Mouse (Mus musculus) myocyte (in vitro differentiated cells): ENCODE measurements around the gene Bex2. TPM values are rescaled to one million over a fixed set of nuclear protein-coding genes. Genes with fewer than 3 reads are reported as not detected.
"Not testable (repeated sequence)": the region's sequence is repeated elsewhere in the genome, so short reads cannot be mapped to it uniquely, and the experiment has no call there.

ENCODE experiments used
- H3K27me3 ChIP-seq: one replicate; pipeline ENCODE4 v1.6.1; 2011; ENCODE audit not compliant: control insufficient read depth, insufficient read depth, insufficient read length
- H3K36me3 ChIP-seq: one replicate; pipeline ENCODE4 v1.6.1; 2011; ENCODE audit not compliant: control insufficient read depth, insufficient read depth
- H3K4me2 ChIP-seq: one replicate; pipeline ENCODE4 v1.6.1; 2011; ENCODE audit warnings: low read depth, control low read depth
- H3K4me3 ChIP-seq: one replicate; pipeline ENCODE4 v1.5.1; 2011; ENCODE audit warnings: mild to moderate bottlenecking, control low read depth, moderate library complexity
- H3K79me2 ChIP-seq: one replicate; pipeline ENCODE4 v1.6.1; 2011; ENCODE audit not compliant: control insufficient read depth, insufficient read depth
- H3ac ChIP-seq: one replicate; pipeline ENCODE4 v1.6.1; 2011; ENCODE audit not compliant: control insufficient read depth, insufficient read length
- CEBPB ChIP-seq: IDR thresholded peaks from 2 replicates; pipeline ENCODE4 v1.6.1; 2011; ENCODE audit warnings: mild to moderate bottlenecking, moderate library complexity; ENCODE audit not compliant: poor library complexity, insufficient read depth, severe bottlenecking
- E2F4 ChIP-seq: IDR thresholded peaks from one replicate; pipeline ENCODE4 v1.6.1; 2011; ENCODE audit warnings: mild to moderate bottlenecking, control low read depth, moderate library complexity; ENCODE audit not compliant: insufficient read depth
- MAX ChIP-seq: IDR thresholded peaks from one replicate; pipeline ENCODE4 v1.6.1; 2011; ENCODE audit warnings: low read depth, mild to moderate bottlenecking, control low read depth
- MYOD1 ChIP-seq, 3 experiments: IDR thresholded peaks; one replicate each; pipeline ENCODE4 v1.6.1; 2011; ENCODE audit warnings: control low read depth in 2 of 3, low read depth in 2 of 3, mild to moderate bottlenecking in 2 of 3, moderate library complexity in 1 of 3; ENCODE audit not compliant: insufficient read length in 2 of 3, control insufficient read depth in 1 of 3
- MYOG ChIP-seq, 3 experiments: IDR thresholded peaks; one replicate each; pipeline ENCODE4 v1.6.1; 2011; ENCODE audit warnings: control low read depth in 2 of 3, low read depth in 2 of 3, mild to moderate bottlenecking in 2 of 3; ENCODE audit not compliant: insufficient read length in 2 of 3, control insufficient read depth in 1 of 3, insufficient read depth in 1 of 3
- POLR2A ChIP-seq: IDR thresholded peaks from one replicate; pipeline ENCODE4 v1.6.1; 2011; ENCODE audit warnings: low read depth, mild to moderate bottlenecking, control low read depth, moderate library complexity; ENCODE audit not compliant: insufficient read length
- POLR2AphosphoS2 ChIP-seq: IDR thresholded peaks from one replicate; pipeline ENCODE4 v1.6.1; 2011; ENCODE audit warnings: low read depth, control low read depth; ENCODE audit not compliant: insufficient read length
- REST ChIP-seq: IDR thresholded peaks from one replicate; pipeline ENCODE4 v1.6.1; 2011; ENCODE audit warnings: mild to moderate bottlenecking, control low read depth, moderate library complexity; ENCODE audit not compliant: insufficient read depth, insufficient read length
- SRF ChIP-seq: IDR thresholded peaks from one replicate; pipeline ENCODE4 v1.6.1; 2011; ENCODE audit warnings: low read depth; ENCODE audit not compliant: control insufficient read depth, insufficient read length
- TCF12 ChIP-seq: IDR thresholded peaks from one replicate; pipeline ENCODE4 v1.6.1; 2011; ENCODE audit warnings: mild to moderate bottlenecking, control low read depth; ENCODE audit not compliant: poor library complexity, insufficient read depth, severe bottlenecking
- TCF3 ChIP-seq: IDR thresholded peaks from one replicate; pipeline ENCODE4 v1.6.1; 2011; ENCODE audit warnings: low read depth, control low read depth; ENCODE audit not compliant: insufficient read length
- USF1 ChIP-seq: IDR thresholded peaks from one replicate; pipeline ENCODE4 v1.6.1; 2011; ENCODE audit warnings: low read depth, mild to moderate bottlenecking, control low read depth, moderate library complexity
- polyA plus RNA-seq: library from polyadenylated mRNA; unstranded; fragments of >200 nt; fragmentation: generic; extraction: Trizol; gene quantifications from one replicate; pipeline ENCODE4 v1.2.1, GENCODE M21; 2012; ENCODE audit warnings: missing spikeins

The Bex2 gene
- polyA plus RNA-seq, 1 experiment, result 2.9 TPM

GRCm38 (mm10) chrX:136104046-136104723 lies 36.1 kb upstream of the Bex2 start:
- no peaks in the 10 kb centered on the region for H3K79me2 ChIP-seq
- TF ChIP-seq USF1 (no peak), MYOD1 (IDR thresholded peaks at IDR 0.05; ENCODE audit: control insufficient read depth in 1 of 3, insufficient read length in 2 of 3, low read depth in 2 of 3) (no peak), CEBPB (no peak), MYOG (IDR thresholded peaks at IDR 0.05; ENCODE audit: control insufficient read depth in 1 of 3, insufficient read depth in 1 of 3, insufficient read length in 2 of 3, low read depth in 2 of 3) (no peak), E2F4 (no peak), TCF12 (no peak), TCF3 (no peak)
- H3K4me2 ChIP-seq, result no peak overlapping the region
- no peaks in the 10 kb centered on the region for H3K36me3 ChIP-seq
- no peak overlapping the region for H3ac ChIP-seq
- peaks cover under 1% of the 10 kb centered on the region for H3K27me3 ChIP-seq
- H3K4me3 ChIP-seq, result no peak overlapping the region

- Histone ChIP-seq H3K36me3 (no peaks in the 10 kb centered on the region), H3ac (no peak overlapping the region), H3K4me3 (no peak overlapping the region), H3K79me2 (no peaks in the 10 kb centered on the region), H3K27me3 (no peaks in the 10 kb centered on the region), H3K4me2 (no peak overlapping the region)
- TF ChIP-seq E2F4 (no peak), CEBPB (no peak), POLR2A (no peak), REST (no peak), USF1 (no peak), TCF3 (no peak), SRF (no peak), POLR2AphosphoS2 (no peak), MYOG (IDR thresholded peaks at IDR 0.05; ENCODE audit: control insufficient read depth in 1 of 3, insufficient read depth in 1 of 3, insufficient read length in 2 of 3, low read depth in 2 of 3) (no peak), TCF12 (no peak), MYOD1 (IDR thresholded peaks at IDR 0.05; ENCODE audit: control insufficient read depth in 1 of 3, insufficient read length in 2 of 3, low read depth in 2 of 3) (no peak), MAX (no peak)
Observed at GRCm38 (mm10) chrX:136094421-136094820, 26.4 kb upstream of the Bex2 start.

DNA sequence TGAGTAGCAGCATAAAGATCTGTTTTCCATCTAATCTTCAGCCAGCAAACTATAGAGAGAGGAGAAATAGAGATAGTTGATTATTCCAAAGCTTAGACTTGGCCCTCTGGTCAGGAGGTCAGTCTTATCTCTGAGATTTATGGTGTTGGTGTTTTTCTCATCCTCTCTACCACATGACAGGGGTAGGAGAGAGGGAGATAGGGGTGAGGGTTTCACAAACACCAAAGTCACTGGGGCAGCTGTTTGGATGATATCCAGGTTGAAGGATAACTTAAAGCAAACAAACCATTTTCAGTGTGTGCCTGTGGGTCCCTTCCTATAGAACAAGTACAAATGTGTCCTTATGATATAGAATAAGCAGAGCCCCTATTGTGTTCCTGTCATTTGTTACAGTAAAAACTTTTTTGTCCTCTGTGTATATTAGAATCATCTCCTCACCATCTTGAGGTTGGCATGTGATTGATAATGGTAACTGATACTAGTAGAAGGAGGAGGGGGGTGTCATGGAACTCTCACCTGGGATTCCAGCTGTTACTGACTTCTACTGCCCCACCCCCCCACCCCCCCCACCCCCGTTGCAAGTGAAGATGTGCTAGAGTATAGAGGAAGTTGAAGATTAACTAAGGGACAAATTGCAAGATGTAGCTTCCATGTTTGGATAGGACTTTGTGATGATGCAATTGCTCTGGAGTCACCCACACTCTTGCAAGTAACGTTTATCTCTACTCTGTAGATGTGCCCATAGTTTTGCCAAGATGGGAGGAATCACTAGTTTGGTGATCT lies 24.7 kb upstream of the Bex2 start:
- Histone ChIP-seq H3K4me2 (no peak overlapping the region), H3K4me3 (no peak overlapping the region), H3K27me3 (no peaks in the 10 kb centered on the region), H3ac (no peak overlapping the region), H3K79me2 (no peaks in the 10 kb centered on the region), H3K36me3 (no peaks in the 10 kb centered on the region)
- TF ChIP-seq POLR2A (no peak), MYOG (IDR thresholded peaks at IDR 0.05; ENCODE audit: control insufficient read depth in 1 of 3, insufficient read depth in 1 of 3, insufficient read length in 2 of 3, low read depth in 2 of 3) (no peak), POLR2AphosphoS2 (no peak), CEBPB (no peak), MAX (no peak), E2F4 (no peak), TCF12 (no peak), TCF3 (no peak), SRF (no peak), USF1 (no peak)

GRCm38 (mm10) chrX:136085155-136085554 lies 17.1 kb upstream of the Bex2 start, which contains the start of gene Nxf3:
Gene Nxf3, minus strand, starts transcription at chrX:136085255.
- Histone ChIP-seq H3K79me2 (peaks cover 33% of the 10 kb centered on the region), H3K27me3 (no peaks in the 10 kb centered on the region), H3K36me3 (no peaks in the 10 kb centered on the region), H3ac (no peak within 1 kb of the TSS), H3K4me3 (peak within 1 kb of the TSS; percentile 51), H3K4me2 (peak within 1 kb of the TSS; percentile 77)
- TF ChIP-seq SRF (no peak), REST (no peak), CEBPB (no peak), USF1 (no peak), POLR2AphosphoS2 (no peak), MYOD1 (IDR thresholded peaks at IDR 0.05; ENCODE audit: control insufficient read depth in 1 of 3, insufficient read length in 2 of 3, low read depth in 2 of 3) (no peak), MAX (no peak), MYOG (IDR thresholded peaks at IDR 0.05; ENCODE audit: control insufficient read depth in 1 of 3, insufficient read depth in 1 of 3, insufficient read length in 2 of 3, low read depth in 2 of 3) (no peak)

DNA sequence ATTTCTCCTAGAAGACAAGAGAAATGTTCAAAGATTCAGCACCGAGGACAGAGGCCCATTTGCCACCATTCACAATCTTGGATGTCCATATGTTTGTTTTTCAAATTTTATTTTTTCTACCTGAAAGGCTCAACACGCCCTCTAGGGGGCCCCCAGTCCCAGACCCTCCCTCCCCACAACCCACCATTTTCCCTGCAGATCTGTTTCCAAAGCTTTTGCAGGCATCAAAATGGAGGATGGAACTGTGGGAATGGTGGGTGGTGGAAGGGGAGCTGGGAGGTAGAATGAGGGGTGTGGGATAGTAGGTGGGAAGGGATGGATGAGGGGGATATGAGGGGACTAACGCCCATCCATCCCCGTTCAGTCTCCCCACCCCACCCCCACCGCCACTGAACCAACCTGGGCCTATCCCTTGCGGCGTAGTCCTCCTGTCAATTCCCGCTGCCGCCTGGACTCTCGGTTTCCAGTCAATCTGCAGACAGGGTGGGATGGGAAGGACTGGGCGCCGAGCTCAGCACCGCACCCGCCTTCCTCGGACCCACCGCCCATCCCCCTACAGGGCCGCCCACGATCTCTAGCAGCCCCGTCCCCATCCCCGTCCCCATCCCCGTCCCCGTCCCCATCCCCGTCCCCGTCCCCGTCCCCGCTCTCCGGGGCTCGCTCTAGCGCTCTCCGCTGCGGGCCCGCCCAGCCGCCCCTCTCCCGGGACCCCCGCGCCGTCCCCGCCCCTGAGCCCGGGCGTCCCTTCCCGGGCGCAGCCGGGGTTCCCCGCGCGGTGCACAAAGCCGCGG lies 640 bp downstream of the Bex2 start:
- not testable (repeated sequence) for H3K4me2 ChIP-seq, H3K36me3 ChIP-seq, H3K27me3 ChIP-seq, H3K79me2 ChIP-seq, H3K4me3 ChIP-seq, H3ac ChIP-seq
